Mouse (Mus musculus): ENCODE data around the gene Vps11. TPM values are rescaled to one million over a fixed set of nuclear protein-coding genes. Genes with fewer than 3 reads are reported as not detected.
"Not testable (repeated sequence)": the region's sequence is repeated elsewhere in the genome, so short reads cannot be mapped to it uniquely, and the experiment has no call there.

Gene Vps11
- polyA plus RNA-seq, 1 experiment, result 58.4 TPM

DNA sequence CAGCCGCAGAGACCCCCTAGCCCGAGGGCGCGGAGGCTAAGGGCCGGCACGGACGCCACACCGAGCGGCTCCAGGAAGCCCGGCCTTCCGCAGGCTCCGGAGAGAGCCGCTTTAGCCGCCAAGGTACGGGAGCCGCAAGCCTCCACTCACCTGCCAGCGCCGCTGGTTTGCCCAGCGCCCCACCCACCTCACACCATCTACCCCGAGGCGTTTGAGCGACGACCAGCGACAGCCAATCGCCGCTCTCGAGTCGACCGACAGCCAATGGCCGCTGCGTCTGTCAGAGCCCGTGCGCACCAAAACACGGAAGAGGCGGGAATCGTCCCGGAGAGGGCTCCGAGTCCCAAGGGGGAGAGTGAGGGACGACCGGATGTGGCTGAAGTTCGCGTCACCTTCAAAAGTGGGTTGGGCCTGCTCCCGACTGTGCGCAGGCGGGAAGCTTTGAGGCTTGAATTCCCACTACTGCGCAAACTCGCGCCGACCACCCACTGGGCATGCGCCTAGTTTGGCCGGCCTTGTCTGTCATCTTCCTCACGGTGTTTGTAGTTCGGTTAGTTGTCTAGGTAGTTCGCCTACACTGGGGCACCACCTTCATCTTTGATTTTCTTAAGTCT, 55.9 kb downstream of the Vps11 start, which contains the start of gene Hinfp:
Hinfp (minus strand) TSS at position 206 of the 614 bp plus-strand sequence.
- H3K27ac ChIP-seq (ENCODE audit: insufficient read depth, low read length), result peak within 1 kb of the TSS; percentile 21; the same call in 1 of the 2 replicates
- DNase-seq, result peak; percentile 98 to 100
- peak within 1 kb of the TSS; percentile 91 for H3K4me3 ChIP-seq (replicated peaks; ENCODE audit: insufficient read depth, low read depth, low read length)
- peak; percentile 80 for TF ChIP-seq POLR2A (IDR thresholded peaks at IDR 0.05; ENCODE audit: borderline replicate concordance, insufficient read depth, low read length)
- no peak for TF ChIP-seq CTCF (IDR thresholded peaks at IDR 0.05; ENCODE audit: borderline replicate concordance, insufficient read depth, low read depth, low read length)
- under 1% methylated on average over 54 of the region's 54 CpGs for WGBS
- no peaks in the 10 kb centered on the region; the same call in 1 of the 2 replicates for H3K4me1 ChIP-seq (ENCODE audit: control insufficient read depth, insufficient read depth, low read length)
- H3K27me3 ChIP-seq (ENCODE audit: control insufficient read depth, insufficient read depth, low read length), result no peaks in the 10 kb centered on the region

DNA sequence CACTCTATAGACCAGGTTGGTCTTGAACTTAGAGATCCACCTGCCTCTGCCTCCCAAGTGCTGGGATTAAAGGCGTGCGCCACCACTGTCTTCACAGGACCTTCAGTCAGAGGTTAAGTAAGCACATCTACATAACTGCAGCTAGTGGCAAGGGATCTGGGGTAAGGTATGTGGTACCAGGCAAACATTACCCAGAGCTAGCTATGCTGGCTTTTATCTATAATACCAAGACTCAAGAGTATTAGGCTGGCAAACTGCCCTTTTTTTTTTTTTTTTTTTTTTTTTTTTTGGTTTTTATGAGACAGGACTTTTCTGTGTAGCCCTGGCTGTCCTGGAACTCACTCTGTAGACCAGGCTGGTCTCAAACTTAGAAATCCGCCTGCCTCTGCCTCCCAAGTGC, 61.5 kb downstream of the Vps11 start:
- WGBS, result 88% methylated on average over 3 of the region's 3 CpGs
- DNase-seq; H3K4me1 ChIP-seq (ENCODE audit: control insufficient read depth, insufficient read depth, low read length); H3K4me3 ChIP-seq (replicated peaks; ENCODE audit: insufficient read depth, low read depth, low read length); H3K27ac ChIP-seq (ENCODE audit: insufficient read depth, low read length); H3K27me3 ChIP-seq (ENCODE audit: control insufficient read depth, insufficient read depth, low read length): not testable (repeated sequence)

Other genes with a start within 250 kb of the Vps11 start
- 0.41 and 0.75 TPM in 2 replicates for gene Gm49380, start 248.2 kb downstream of the Vps11 start, polyA plus RNA-seq (2012; rRNA removed)
- gene Rnf26, start 248.2 kb downstream of the Vps11 start, polyA plus RNA-seq (2012; rRNA removed), result 31.2 and 34.0 TPM in 2 replicates
- 57.0 and 61.8 TPM in 2 replicates for gene Mcam, start 227.2 kb downstream of the Vps11 start, polyA plus RNA-seq (2012; rRNA removed)
- gene Cbl, start 127.6 kb downstream of the Vps11 start, polyA plus RNA-seq (2012; rRNA removed), result 14.5 and 15.3 TPM in 2 replicates
- gene Ccdc153, start 121.0 kb downstream of the Vps11 start, polyA plus RNA-seq (2012; rRNA removed), result 3.7 and 7.0 TPM in 2 replicates
- 0.08 and 0.19 TPM in 2 replicates for gene Pdzd3, start 110.2 kb downstream of the Vps11 start, polyA plus RNA-seq (2012; rRNA removed)
- gene Nlrx1, start 93.1 kb downstream of the Vps11 start, polyA plus RNA-seq (2012; rRNA removed), result 7.9 and 9.9 TPM in 2 replicates
- 105 and 120 TPM in 2 replicates for gene Abcg4, start 73.1 kb downstream of the Vps11 start, polyA plus RNA-seq (2012; rRNA removed)
- gene Hinfp, start 56.0 kb downstream of the Vps11 start, polyA plus RNA-seq (2012; rRNA removed), result 35.8 and 36.0 TPM in 2 replicates
- gene C2cd2l, start 41.4 kb downstream of the Vps11 start, polyA plus RNA-seq (2012; rRNA removed), result 112 and 113 TPM in 2 replicates
- gene Dpagt1, start 35.7 kb downstream of the Vps11 start, polyA plus RNA-seq (2012; rRNA removed), result 23.5 and 23.6 TPM in 2 replicates
- 63.1 and 63.5 TPM in 2 replicates for gene H2afx, start 27.0 kb downstream of the Vps11 start, polyA plus RNA-seq (2012; rRNA removed)
- gene Hmbs, start 17.4 kb downstream of the Vps11 start, polyA plus RNA-seq (2012; rRNA removed), result 32.2 and 35.4 TPM in 2 replicates
- gene Hyou1, start 17.8 kb upstream of the Vps11 start, polyA plus RNA-seq (2012; rRNA removed), result 53.2 and 55.0 TPM in 2 replicates
- 49.8 and 52.2 TPM in 2 replicates for gene Slc37a4, start 35.2 kb upstream of the Vps11 start, polyA plus RNA-seq (2012; rRNA removed)
- 434 and 456 TPM in 2 replicates for gene Rps25, start 45.5 kb upstream of the Vps11 start, polyA plus RNA-seq (2012; rRNA removed)
- gene Trappc4, start 45.9 kb upstream of the Vps11 start, polyA plus RNA-seq (2012; rRNA removed), result 97.9 and 103 TPM in 2 replicates
- gene Ccdc84, start 56.9 kb upstream of the Vps11 start, polyA plus RNA-seq (2012; rRNA removed), result 50.1 and 53.2 TPM in 2 replicates
- not detected in 2 replicates for gene Foxr1, start 79.5 kb upstream of the Vps11 start, polyA plus RNA-seq (2012; rRNA removed)
- 0.13 TPM in 1 of 2 replicates, not detected in the other for gene Upk2, start 93.3 kb upstream of the Vps11 start, polyA plus RNA-seq (2012; rRNA removed)
- 22.0 and 22.3 TPM in 2 replicates for gene Bcl9l, start 121.2 kb upstream of the Vps11 start, polyA plus RNA-seq (2012; rRNA removed)
- 0.08 and 0.20 TPM in 2 replicates for gene Cxcr5, start 200.2 kb upstream of the Vps11 start, polyA plus RNA-seq (2012; rRNA removed)
- gene Ddx6, start 243.2 kb upstream of the Vps11 start, polyA plus RNA-seq (2012; rRNA removed), result 41.8 TPM in 2 replicates